Mouse (Mus musculus) kidney, embryonic 15.5 days (tissue): ENCODE data around the gene Syn3. TPM values are rescaled to one million over a fixed set of nuclear protein-coding genes. Genes with fewer than 3 reads are reported as not detected.

Source experiments
- ATAC-seq: fragments of 200-750 bp; cut with Nextera tagmentation; replicated peaks from 2 replicates; pipeline ENCODE4 v1.8.0; 2017; ENCODE audit warnings: moderate TSS enrichment; ENCODE audit not compliant: low FRiP score
- H3K27ac ChIP-seq: fragments of 300-500 bp; sonication (generic); 2 replicates; pipeline ENCODE4 v1.5.1; 2015; ENCODE audit warnings: mild to moderate bottlenecking, inconsistent platforms
- H3K27me3 ChIP-seq: fragments of 300-500 bp; sonication (generic); 2 replicates; pipeline ENCODE4 v1.6.1; 2015; ENCODE audit warnings: inconsistent platforms
- H3K36me3 ChIP-seq: fragments of 300-500 bp; sonication (generic); 2 replicates; pipeline ENCODE4 v1.6.1; 2015; ENCODE audit warnings: inconsistent platforms
- H3K4me1 ChIP-seq: fragments of 300-500 bp; sonication (generic); 2 replicates; pipeline ENCODE4 v1.6.1; 2015; ENCODE audit warnings: inconsistent platforms
- H3K4me2 ChIP-seq: fragments of 300-500 bp; sonication (generic); 2 replicates; pipeline ENCODE4 v1.6.1; 2015; ENCODE audit warnings: moderate library complexity, mild to moderate bottlenecking, inconsistent platforms
- H3K4me3 ChIP-seq: fragments of 300-500 bp; sonication (generic); replicated peaks from 2 replicates; pipeline ENCODE4 v1.5.1; 2015; ENCODE audit warnings: mild to moderate bottlenecking, inconsistent platforms
- H3K9ac ChIP-seq: fragments of 300-500 bp; sonication (generic); 2 replicates; pipeline ENCODE4 v1.6.1; 2015; ENCODE audit warnings: mild to moderate bottlenecking, inconsistent platforms
- H3K9me3 ChIP-seq: fragments of 300-500 bp; sonication (generic); replicated peaks from 2 replicates; pipeline ENCODE4 v1.6.1; 2016; ENCODE audit warnings: inconsistent platforms
- WGBS: fragments of 180-500 bp; shearing (Covaris S2); methylation state at CpG from one replicate; pipeline ENCODE4 v1.1.7; 2015; ENCODE audit warnings: mixed read lengths; 5-methylcytosine and 5-hydroxymethylcytosine counted together
- polyA plus RNA-seq: library from polyadenylated mRNA; unstranded; fragments of >200 nt; fragmentation: Nextera tagmentation; extraction: Ambion mirVana; gene quantifications from 2 replicates; pipeline ENCODE4 v1.2.1, GENCODE M21; 2015

Syn3 gene
- polyA plus RNA-seq, 1 experiment from 2014 or later, result 8.1 TPM

GRCm38 (mm10) chr10:86340421-86340820 lies 158.3 kb downstream of the Syn3 start:
- peak overlapping the region; percentile 75; the same call in 1 of the 2 replicates for H3K27ac ChIP-seq
- no peak overlapping the region for H3K4me2 ChIP-seq
- no peak overlapping the region for H3K4me3 ChIP-seq
- no peak overlapping the region for H3K9ac ChIP-seq
- no peaks in the 10 kb centered on the region for H3K27me3 ChIP-seq
- ATAC-seq, result no peak
- peaks cover 27% of the 10 kb centered on the region for H3K36me3 ChIP-seq
- 80% methylated on average over 7 of the region's 7 CpGs for WGBS
- H3K9me3 ChIP-seq, result no peaks in the 10 kb centered on the region
- peaks cover 50% of the 10 kb centered on the region for H3K4me1 ChIP-seq

- Histone ChIP-seq H3K9me3 (no peaks in the 10 kb centered on the region), H3K27ac (peak overlapping the region; percentile 75), H3K9ac (no peak overlapping the region), H3K27me3 (no peaks in the 10 kb centered on the region), H3K4me2 (no peak overlapping the region), H3K4me3 (no peak overlapping the region), H3K4me1 (peaks cover 56% of the 10 kb centered on the region), H3K36me3 (peaks cover 22% of the 10 kb centered on the region)
- peak; percentile 38 for ATAC-seq
- 40% methylated on average over 2 of the region's 2 CpGs for WGBS
These were observed 158.9 kb downstream of the Syn3 start for GRCm38 (mm10) chr10:86339649-86340379.

- H3K4me1 ChIP-seq, result peaks cover 63% of the 10 kb centered on the region
- 81% methylated on average over 4 of the region's 4 CpGs for WGBS
These were observed 159.6 kb downstream of the Syn3 start for GRCm38 (mm10) chr10:86339121-86339520.

GRCm38 (mm10) chr10:86338121-86338715 lies 160.5 kb downstream of the Syn3 start:
- Histone ChIP-seq H3K27ac (no peak overlapping the region), H3K4me1 (peaks cover 71% of the 10 kb centered on the region), H3K27me3 (no peaks in the 10 kb centered on the region), H3K9me3 (no peaks in the 10 kb centered on the region), H3K4me3 (no peak overlapping the region), H3K9ac (no peak overlapping the region), H3K36me3 (peaks cover 7% of the 10 kb centered on the region; the same call in 1 of the 2 replicates), H3K4me2 (no peak overlapping the region)
- WGBS, result 60% methylated on average over 4 of the region's 4 CpGs
- ATAC-seq, result no peak

More at GRCm38 (mm10) chr10:86339121-86339520, 159.6 kb downstream of the Syn3 start:
- Histone ChIP-seq H3K4me2 (no peak overlapping the region), H3K4me3 (no peak overlapping the region), H3K27me3 (no peaks in the 10 kb centered on the region), H3K9me3 (no peaks in the 10 kb centered on the region), H3K27ac (0 out of 2 replicates have a peak overlapping the region, but pooled peaks have one; percentile 27), H3K36me3 (peaks cover 15% of the 10 kb centered on the region), H3K9ac (no peak overlapping the region)
- ATAC-seq, result no peak

GRCm38 (mm10) chr10:86337239-86337638 lies 161.5 kb downstream of the Syn3 start:
- Histone ChIP-seq H3K4me3 (no peak overlapping the region), H3K4me1 (peaks cover 80% of the 10 kb centered on the region)

GRCm38 (mm10) chr10:86336506-86336905 lies 162.2 kb downstream of the Syn3 start:
- H3K27me3 ChIP-seq, result no peaks in the 10 kb centered on the region
- no peaks in the 10 kb centered on the region; the same call in 1 of the 2 replicates for H3K36me3 ChIP-seq
- WGBS, result 50% methylated on average over 1 of the region's 1 CpGs
- H3K4me3 ChIP-seq, result no peak overlapping the region
- no peak overlapping the region for H3K27ac ChIP-seq
- ATAC-seq, result no peak
- H3K4me1 ChIP-seq, result peaks cover 79% of the 10 kb centered on the region
- H3K4me2 ChIP-seq, result no peak overlapping the region
- H3K9ac ChIP-seq, result no peak overlapping the region
- no peaks in the 10 kb centered on the region for H3K9me3 ChIP-seq

More at GRCm38 (mm10) chr10:86337239-86337638, 161.5 kb downstream of the Syn3 start:
- Histone ChIP-seq H3K9ac (no peak overlapping the region), H3K27me3 (no peaks in the 10 kb centered on the region), H3K27ac (no peak overlapping the region), H3K36me3 (peaks cover 5% of the 10 kb centered on the region; the same call in 1 of the 2 replicates), H3K9me3 (no peaks in the 10 kb centered on the region), H3K4me2 (no peak overlapping the region)
- no peak for ATAC-seq
- WGBS, result 41% methylated on average over 3 of the region's 3 CpGs

- H3K9ac ChIP-seq, result no peak overlapping the region
- H3K4me2 ChIP-seq, result no peak overlapping the region
- WGBS, result 44% methylated on average over 8 of the region's 8 CpGs
- no peaks in the 10 kb centered on the region for H3K27me3 ChIP-seq
- no peak overlapping the region for H3K27ac ChIP-seq
- H3K36me3 ChIP-seq, result no peaks in the 10 kb centered on the region; the same call in 1 of the 2 replicates
- no peaks in the 10 kb centered on the region for H3K9me3 ChIP-seq
- H3K4me3 ChIP-seq, result no peak overlapping the region
- H3K4me1 ChIP-seq, result peaks cover 81% of the 10 kb centered on the region
- ATAC-seq, result 0 out of 2 replicates have a peak, but pooled peaks have one; percentile 15
These were observed 164.1 kb downstream of the Syn3 start for GRCm38 (mm10) chr10:86334581-86334980.

GRCm38 (mm10) chr10:86332942-86333341 lies 165.8 kb downstream of the Syn3 start:
- Histone ChIP-seq H3K27me3 (no peaks in the 10 kb centered on the region), H3K4me3 (no peak overlapping the region), H3K27ac (peak overlapping the region; percentile 91; the same call in 1 of the 2 replicates), H3K4me1 (peaks cover 73% of the 10 kb centered on the region), H3K36me3 (no peaks in the 10 kb centered on the region), H3K4me2 (no peak overlapping the region), H3K9me3 (no peaks in the 10 kb centered on the region), H3K9ac (no peak overlapping the region)
- WGBS, result 89% methylated on average over 3 of the region's 3 CpGs
- no peak for ATAC-seq

GRCm38 (mm10) chr10:86331681-86332281 lies 166.9 kb downstream of the Syn3 start:
- Histone ChIP-seq H3K9ac (no peak overlapping the region), H3K4me3 (no peak overlapping the region), H3K36me3 (peaks cover 3% of the 10 kb centered on the region; the same call in 1 of the 2 replicates), H3K4me1 (peaks cover 72% of the 10 kb centered on the region), H3K9me3 (no peaks in the 10 kb centered on the region), H3K27ac (peak overlapping the region; percentile 91), H3K4me2 (0 out of 2 replicates have a peak overlapping the region, but pooled peaks have one; percentile 22), H3K27me3 (no peaks in the 10 kb centered on the region)
- ATAC-seq, result peak; percentile 57
- 32% methylated on average over 7 of the region's 7 CpGs for WGBS

- Histone ChIP-seq H3K4me3 (no peak overlapping the region), H3K9me3 (no peaks in the 10 kb centered on the region), H3K27ac (peak overlapping the region; percentile 91), H3K4me2 (0 out of 2 replicates have a peak overlapping the region, but pooled peaks have one; percentile 22), H3K36me3 (peaks cover 5% of the 10 kb centered on the region; the same call in 1 of the 2 replicates), H3K4me1 (peaks cover 67% of the 10 kb centered on the region), H3K9ac (no peak overlapping the region), H3K27me3 (no peaks in the 10 kb centered on the region)
- no peak for ATAC-seq
- WGBS, result 38% methylated on average over 5 of the region's 5 CpGs
These were observed 167.6 kb downstream of the Syn3 start for GRCm38 (mm10) chr10:86330993-86331680.

GRCm38 (mm10) chr10:86329241-86329882 lies 169.3 kb downstream of the Syn3 start:
- WGBS, result 90% methylated on average over 8 of the region's 8 CpGs
- Histone ChIP-seq H3K27ac (0 out of 2 replicates have a peak overlapping the region, but pooled peaks have one; percentile 2), H3K27me3 (no peaks in the 10 kb centered on the region), H3K4me2 (no peak overlapping the region), H3K4me3 (no peak overlapping the region), H3K9ac (no peak overlapping the region), H3K9me3 (no peaks in the 10 kb centered on the region), H3K36me3 (peaks cover 5% of the 10 kb centered on the region; the same call in 1 of the 2 replicates), H3K4me1 (peaks cover 68% of the 10 kb centered on the region)
- ATAC-seq, result no peak
